Mouse (Mus musculus) frontal cortex, adult (tissue): ENCODE measurements around the gene Cdk11b.
"Not testable (repeated sequence)": the region's sequence is repeated elsewhere in the genome, so short reads cannot be mapped to it uniquely, and the experiment has no call there.

ENCODE experiments used
- ATAC-seq: cut with Nextera tagmentation; 2 replicates; pipeline ENCODE4 v1.9.2; 2017; ENCODE audit warnings: mild to moderate bottlenecking, moderate library complexity, mixed read lengths; ENCODE audit not compliant: low TSS enrichment

The Cdk11b gene

DNA sequence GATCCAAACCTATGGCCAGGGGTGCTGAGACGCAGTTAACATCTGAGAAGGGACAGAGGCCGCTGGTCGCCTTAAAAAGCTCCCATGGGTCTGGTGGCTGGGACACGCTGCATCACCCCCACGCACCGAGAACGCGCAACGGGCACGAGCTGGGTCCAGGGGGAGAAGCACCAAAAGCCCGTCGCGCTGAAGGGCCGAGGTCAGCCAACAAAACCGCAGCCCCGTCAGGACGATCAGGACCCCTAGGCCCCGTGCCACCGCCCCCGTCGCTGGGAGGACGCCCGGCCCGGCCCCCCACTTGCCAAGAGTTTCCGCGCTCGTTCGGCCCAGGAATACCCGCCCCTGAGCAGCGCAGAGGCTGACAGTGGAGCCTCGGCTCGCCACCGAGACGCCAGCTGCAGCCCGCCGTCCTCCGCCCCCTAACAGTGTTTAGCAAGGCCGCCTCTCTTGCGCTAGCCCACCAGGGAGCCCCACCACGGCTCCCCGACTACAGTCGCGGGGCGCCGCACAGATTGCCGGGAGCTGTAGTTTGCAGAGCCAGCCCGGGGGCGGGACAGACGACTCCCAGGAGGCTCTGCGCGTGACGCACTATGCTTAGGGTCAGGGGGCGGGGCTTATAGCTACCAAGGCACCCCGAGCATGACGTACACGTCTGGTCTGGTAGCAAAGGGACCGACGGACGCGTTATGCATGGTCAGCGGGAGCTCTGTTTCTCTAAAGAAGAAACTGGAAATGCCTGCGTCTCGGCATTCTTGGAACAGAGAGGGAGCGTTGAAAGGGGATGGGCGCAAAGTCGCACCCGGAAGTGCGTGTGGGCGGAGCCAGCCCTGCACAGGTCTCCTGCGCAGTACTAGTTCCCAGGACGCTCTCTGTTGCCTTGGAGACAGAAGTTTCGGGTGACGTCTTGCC is 44.3 kb downstream of the Cdk11b start, which contains the start of gene Mib2:
TSS of gene Mib2 (minus strand) at position 510 of the 909 bp plus-strand sequence.
- peak; percentile 98 for ATAC-seq

- ATAC-seq: peak; percentile 32; the same call in 1 of the 2 replicates
These were observed 45.0 kb downstream of the Cdk11b start for GRCm38 (mm10) chr4:155669598-155670075.

- ATAC-seq: not testable (repeated sequence)
These were observed 45.6 kb downstream of the Cdk11b start for GRCm38 (mm10) chr4:155670236-155670635.

DNA sequence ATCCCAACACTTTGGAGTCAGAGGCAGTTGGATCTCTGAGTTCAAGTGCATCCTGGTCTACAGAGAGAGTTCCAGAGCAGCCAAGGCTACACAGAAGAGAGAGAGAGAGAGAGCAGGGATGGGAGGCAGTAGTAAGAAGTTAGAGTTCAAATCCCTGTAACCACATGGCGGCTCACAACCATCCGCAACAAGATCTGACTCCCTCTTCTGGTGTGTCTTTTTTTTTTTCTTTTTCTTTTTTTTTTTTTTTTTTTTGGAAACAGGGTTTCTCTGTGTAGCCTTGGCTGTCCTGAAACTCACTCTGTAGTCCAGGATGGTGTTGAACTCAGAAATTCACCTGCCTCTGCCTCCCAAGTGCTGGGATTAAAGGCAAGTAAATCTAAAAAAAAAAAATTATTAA is 47.4 kb downstream of the Cdk11b start:
- ATAC-seq: no peak

- no peak for ATAC-seq
These were observed 51.3 kb downstream of the Cdk11b start for GRCm38 (mm10) chr4:155675991-155676390.

DNA sequence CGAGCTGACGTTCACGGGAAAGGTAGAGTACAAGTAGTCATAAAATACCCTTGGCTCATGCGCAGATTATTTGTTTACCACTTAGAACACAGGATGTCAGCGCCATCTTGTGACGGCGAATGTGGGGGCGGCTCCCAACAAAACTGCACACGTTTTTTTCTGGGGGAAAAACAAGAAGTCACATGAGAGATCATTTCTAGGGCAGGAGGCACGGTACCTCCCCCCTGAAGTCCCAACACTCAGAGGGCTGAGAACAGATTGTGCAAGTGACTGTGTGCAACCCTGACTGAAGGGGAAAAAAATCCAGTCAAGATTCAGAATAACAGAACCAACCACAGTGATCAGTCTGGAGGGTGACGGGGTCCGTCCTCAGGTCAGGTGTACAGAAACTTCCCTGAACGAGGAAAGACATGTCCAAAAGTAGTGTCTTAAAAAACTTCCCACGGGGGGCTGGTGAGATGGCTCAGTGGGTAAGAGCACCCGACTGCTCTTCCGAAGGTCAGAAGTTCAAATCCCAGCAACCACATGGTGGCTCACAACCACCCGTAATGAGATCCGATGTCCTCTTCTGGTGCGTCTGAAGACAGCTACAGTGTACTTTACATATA is 59.1 kb downstream of the Cdk11b start:
- ATAC-seq: not testable (repeated sequence)

GRCm38 (mm10) chr4:155687764-155688163 is 63.1 kb downstream of the Cdk11b start:
- not testable (repeated sequence) for ATAC-seq

- no peak for ATAC-seq
These were observed 66.1 kb downstream of the Cdk11b start for GRCm38 (mm10) chr4:155690571-155691375.

GRCm38 (mm10) chr4:155692421-155692820 is 67.8 kb downstream of the Cdk11b start:
- no peak for ATAC-seq

DNA sequence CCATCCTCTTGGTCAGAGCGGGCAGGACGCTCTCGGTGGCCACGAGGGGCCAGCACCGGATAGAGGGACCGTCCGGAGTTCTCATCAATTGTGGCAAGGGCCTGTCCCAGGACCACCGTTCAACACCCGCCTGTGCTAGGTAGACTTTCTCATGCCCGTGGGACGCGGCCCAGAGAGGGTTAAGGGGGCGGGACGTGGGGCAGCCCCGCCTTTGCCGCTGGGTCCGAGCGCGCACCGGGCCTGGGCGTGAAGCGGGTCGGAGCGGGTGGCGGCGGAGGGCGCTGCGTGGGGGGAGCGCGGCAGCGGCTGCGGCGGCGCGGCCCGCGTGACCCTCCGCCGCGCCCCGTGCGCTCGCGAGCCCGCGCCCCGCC is 69.4 kb downstream of the Cdk11b start, which contains the start of gene Fndc10:
TSS of gene Fndc10 (plus strand) at position 232 of the 371 bp plus-strand sequence.
- ATAC-seq: peak; percentile 60

DNA sequence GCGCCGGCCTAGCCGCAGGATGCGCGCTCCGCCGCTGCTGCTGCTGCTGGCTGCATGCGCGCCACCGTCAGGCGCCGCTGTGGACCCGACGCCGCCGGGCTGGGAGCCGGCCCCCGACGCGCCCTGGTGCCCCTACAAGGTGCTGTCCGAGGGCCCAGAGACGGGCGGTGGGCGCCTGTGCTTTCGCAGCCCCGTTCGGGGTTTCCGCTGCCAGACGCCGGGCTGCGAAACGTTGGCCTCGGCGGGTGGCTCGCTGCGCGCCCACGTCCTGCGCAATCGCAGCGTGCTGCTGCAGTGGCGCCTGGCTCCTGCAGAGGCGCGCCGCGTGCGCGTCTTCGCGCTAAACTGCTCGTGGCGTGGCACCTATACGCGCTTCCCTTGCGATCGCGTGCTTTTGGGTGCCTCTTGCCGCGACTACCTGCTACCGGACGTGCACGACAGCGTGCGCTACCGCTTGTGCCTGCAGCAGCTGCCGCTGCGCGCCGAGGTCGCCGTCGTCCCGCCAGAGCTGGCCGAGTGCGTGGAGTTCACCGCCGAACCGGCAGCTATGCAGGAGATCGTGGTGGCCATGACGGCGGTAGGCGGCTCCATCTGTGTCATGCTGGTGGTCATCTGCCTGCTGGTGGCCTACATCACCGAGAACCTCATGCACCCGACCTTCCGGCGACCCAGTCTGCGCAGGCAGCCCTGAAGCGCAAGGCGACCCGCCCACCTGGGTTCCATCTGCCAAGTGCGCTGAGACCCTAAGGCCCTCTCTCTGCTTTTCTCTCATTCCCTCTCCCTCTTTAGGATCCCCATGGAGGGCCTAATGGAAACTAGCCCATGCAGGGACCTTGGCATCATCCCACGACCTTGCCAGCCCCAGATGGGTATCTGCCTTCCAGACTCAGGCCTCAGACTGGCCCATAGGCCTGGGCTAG is 70.1 kb downstream of the Cdk11b start:
- peak; percentile 64 for ATAC-seq

- ATAC-seq: no peak
These were observed 70.9 kb downstream of the Cdk11b start for GRCm38 (mm10) chr4:155695531-155696062.

- peak; percentile 32; the same call in 1 of the 2 replicates for ATAC-seq
These were observed 71.9 kb downstream of the Cdk11b start for GRCm38 (mm10) chr4:155696261-155697255.
